In genomic region chr6:54035548-54035947, GRCm38 (mm10) we compare ENCODE assay signal across 22 mouse cellular contexts. TPM values are rescaled to one million over a fixed set of nuclear protein-coding genes. Genes with fewer than 3 reads are reported as not detected.
DNase-seq lines count a peak whose midpoint lies in the region; ATAC-seq lines count a peak whose summit lies in the region.
"Had no signal": no experiment of that assay in that cellular context is flagged by ENCODE, and none has a peak within 500 bp of the region (broad histone marks: within the 10 kb centered on the region; RNA-seq: fewer than 3 reads in every experiment).

No protein-coding gene starts in this region.

- H3K36me3 ChIP-seq in intestine, embryonic 16.5 days (ENCODE audit: control insufficient read depth, insufficient read depth, low read length): no peaks in the 10 kb centered on the region
- no peaks in the 10 kb centered on the region for H3K36me3 ChIP-seq in intestine, embryonic 15.5 days
- no peaks in the 10 kb centered on the region for H3K36me3 ChIP-seq in midbrain, embryonic 13.5 days
- no peaks in the 10 kb centered on the region for H3K36me3 ChIP-seq in midbrain, embryonic 11.5 days (ENCODE audit: control insufficient read depth, insufficient read depth, low read length)
- H3K36me3 ChIP-seq in midbrain, embryonic 14.5 days (ENCODE audit: control insufficient read depth, insufficient read depth, low read length): no peaks in the 10 kb centered on the region
- H3K36me3 ChIP-seq: embryonic facial prominence, embryonic 12.5 days; midbrain, embryonic 15.5 days; neural tube, embryonic 12.5 days had no signal

- no peak for DNase-seq in midbrain, embryonic 11.5 days (ENCODE audit: low spot score, missing footprints)
- DNase-seq in kidney, postnatal 36 days: peak; percentile 75 to 76
- no peak for DNase-seq in frontal cortex, postnatal 14 days (ENCODE audit: low spot score in 2 of 2)
- no peak for DNase-seq in midbrain, embryonic 14.5 days
- DNase-seq: adrenal gland, adult 2 months; cerebellum, adult 11 months; cerebellum, postnatal 10 days; forebrain, postnatal 0 days; layer of hippocampus, adult 9-11 months; lung, postnatal 10 days; right cerebral cortex, postnatal 14 days; spleen, adult 18-20 months had no signal

- no peak overlapping the region for H3K4me3 ChIP-seq in intestine, embryonic 16.5 days (ENCODE audit: low read length)
- H3K4me3 ChIP-seq in intestine, embryonic 15.5 days (replicated peaks): no peak overlapping the region
- H3K4me3 ChIP-seq in midbrain, embryonic 13.5 days (replicated peaks): no peak overlapping the region
- no peak overlapping the region for H3K4me3 ChIP-seq in midbrain, embryonic 11.5 days (ENCODE audit: low read depth, low read length)
- no peak overlapping the region for H3K4me3 ChIP-seq in midbrain, embryonic 14.5 days (replicated peaks; ENCODE audit: low read depth, low read length)
- H3K4me3 ChIP-seq: embryonic facial prominence, embryonic 12.5 days; midbrain, embryonic 15.5 days; neural tube, embryonic 12.5 days had no signal

- WGBS in intestine, embryonic 16.5 days: 71% methylated on average over 3 of the region's 3 CpGs
- 83% methylated on average over 3 of the region's 3 CpGs for WGBS in intestine, embryonic 15.5 days
- 81% methylated on average over 3 of the region's 3 CpGs for WGBS in midbrain, embryonic 13.5 days
- 80% methylated on average over 3 of the region's 3 CpGs for WGBS in midbrain, embryonic 11.5 days
- WGBS in midbrain, embryonic 14.5 days: 84% methylated on average over 3 of the region's 3 CpGs

- no peaks in the 10 kb centered on the region for H3K9me3 ChIP-seq in intestine, embryonic 16.5 days (ENCODE audit: control insufficient read depth, low read length)
- no peaks in the 10 kb centered on the region for H3K9me3 ChIP-seq in intestine, embryonic 15.5 days
- no peaks in the 10 kb centered on the region for H3K9me3 ChIP-seq in midbrain, embryonic 13.5 days
- H3K9me3 ChIP-seq in midbrain, embryonic 11.5 days (ENCODE audit: control insufficient read depth, low read length): no peaks in the 10 kb centered on the region
- no peaks in the 10 kb centered on the region for H3K9me3 ChIP-seq in midbrain, embryonic 14.5 days (ENCODE audit: control insufficient read depth, low read length)
- H3K9me3 ChIP-seq: embryonic facial prominence, embryonic 12.5 days; midbrain, embryonic 15.5 days; neural tube, embryonic 12.5 days had no signal

- H3K4me2 ChIP-seq in intestine, embryonic 16.5 days (ENCODE audit: low read depth, low read length): no peak overlapping the region
- H3K4me2 ChIP-seq in intestine, embryonic 15.5 days (replicated peaks): no peak overlapping the region
- no peak overlapping the region for H3K4me2 ChIP-seq in midbrain, embryonic 13.5 days (replicated peaks)
- H3K4me2 ChIP-seq in midbrain, embryonic 11.5 days: no peak overlapping the region
- H3K4me2 ChIP-seq in midbrain, embryonic 14.5 days (ENCODE audit: low read length): no peak overlapping the region
- H3K4me2 ChIP-seq: embryonic facial prominence, embryonic 12.5 days; heart, embryonic 11.5 days; midbrain, embryonic 15.5 days; neural tube, embryonic 12.5 days had no signal

- H3K9ac ChIP-seq in intestine, embryonic 16.5 days (ENCODE audit: low read depth, low read length): no peak overlapping the region
- H3K9ac ChIP-seq in intestine, embryonic 15.5 days: no peak overlapping the region
- H3K9ac ChIP-seq in midbrain, embryonic 13.5 days (replicated peaks): no peak overlapping the region
- no peak overlapping the region for H3K9ac ChIP-seq in midbrain, embryonic 11.5 days (ENCODE audit: low read length)
- no peak overlapping the region for H3K9ac ChIP-seq in midbrain, embryonic 14.5 days (replicated peaks; ENCODE audit: low read length)
- H3K9ac ChIP-seq: embryonic facial prominence, embryonic 12.5 days; neural tube, embryonic 12.5 days had no signal

- no peaks in the 10 kb centered on the region for H3K27me3 ChIP-seq in intestine, embryonic 16.5 days (replicated peaks; ENCODE audit: control insufficient read depth, insufficient read depth, low read length)
- peaks cover 4% of the 10 kb centered on the region; the same call in 1 of the 2 replicates for H3K27me3 ChIP-seq in intestine, embryonic 15.5 days (replicated peaks)
- peaks cover 11% of the 10 kb centered on the region for H3K27me3 ChIP-seq in midbrain, embryonic 13.5 days
- H3K27me3 ChIP-seq in midbrain, embryonic 11.5 days (ENCODE audit: control insufficient read depth, insufficient read depth, low read length): peaks cover 6% of the 10 kb centered on the region; the same call in 1 of the 2 replicates
- no peaks in the 10 kb centered on the region for H3K27me3 ChIP-seq in midbrain, embryonic 14.5 days (ENCODE audit: control insufficient read depth, insufficient read depth, low read length)
- H3K27me3 ChIP-seq: midbrain, embryonic 15.5 days had no signal

- no peak for ATAC-seq in intestine, embryonic 16.5 days
- no peak for ATAC-seq in intestine, embryonic 15.5 days
- no peak for ATAC-seq in midbrain, embryonic 13.5 days
- ATAC-seq in midbrain, embryonic 11.5 days (ENCODE audit: low FRiP score): no peak
- ATAC-seq in midbrain, embryonic 14.5 days (ENCODE audit: low FRiP score, low TSS enrichment): no peak
- ATAC-seq: forebrain, postnatal 0 days; midbrain, embryonic 15.5 days had no signal

- 0 out of 2 replicates have a peak overlapping the region, but pooled peaks have one; percentile 17 for H3K27ac ChIP-seq in intestine, embryonic 16.5 days (ENCODE audit: low read length)
- no peak overlapping the region for H3K27ac ChIP-seq in intestine, embryonic 15.5 days
- H3K27ac ChIP-seq in midbrain, embryonic 13.5 days: peak overlapping the region; percentile 75; the same call in 1 of the 2 replicates
- H3K27ac ChIP-seq in midbrain, embryonic 11.5 days (ENCODE audit: low read depth, low read length): no peak overlapping the region
- H3K27ac ChIP-seq in midbrain, embryonic 14.5 days (replicated peaks; ENCODE audit: low read depth, low read length): no peak overlapping the region
- H3K27ac ChIP-seq: embryonic facial prominence, embryonic 12.5 days had no signal

- peaks cover 18% of the 10 kb centered on the region for H3K4me1 ChIP-seq in intestine, embryonic 16.5 days (ENCODE audit: control insufficient read depth, insufficient read depth, low read length)
- peaks cover 15% of the 10 kb centered on the region for H3K4me1 ChIP-seq in intestine, embryonic 15.5 days (replicated peaks)
- H3K4me1 ChIP-seq in midbrain, embryonic 13.5 days (replicated peaks): peaks cover 33% of the 10 kb centered on the region
- H3K4me1 ChIP-seq in midbrain, embryonic 11.5 days (ENCODE audit: control insufficient read depth, insufficient read depth, low read length): peaks cover 8% of the 10 kb centered on the region; the same call in 1 of the 2 replicates
- peaks cover 8% of the 10 kb centered on the region for H3K4me1 ChIP-seq in midbrain, embryonic 14.5 days (ENCODE audit: control insufficient read depth, insufficient read depth, low read length)

RNA-seq across cellular contexts. Expression of gene Chn2, which starts 3.8 kb away (rescaled TPM):
- 20.2 and 20.8 TPM in 2 replicates for polyA plus RNA-seq in intestine, embryonic 16.5 days (2015; fragmentation: Nextera tagmentation; extraction: Ambion mirVana)
- polyA plus RNA-seq in intestine, embryonic 15.5 days (2015; fragmentation: Nextera tagmentation; extraction: Ambion mirVana): 19.7 and 20.8 TPM in 2 replicates
- polyA plus RNA-seq in midbrain, embryonic 13.5 days (2015; fragmentation: Nextera tagmentation; extraction: Ambion mirVana): 28.8 and 29.1 TPM in 2 replicates
- polyA plus RNA-seq in midbrain, embryonic 11.5 days (2014; fragmentation: Nextera tagmentation; extraction: Ambion mirVana): 23.2 and 26.0 TPM in 2 replicates
- polyA plus RNA-seq in midbrain, embryonic 14.5 days (2014; fragmentation: Nextera tagmentation; extraction: Ambion mirVana): 32.4 and 40.6 TPM in 2 replicates

RNA-seq across cellular contexts. Expression of gene Cpvl, which starts 57.1 kb away (rescaled TPM):
- polyA plus RNA-seq in intestine, embryonic 16.5 days (2015; fragmentation: Nextera tagmentation; extraction: Ambion mirVana): 0.09 and 0.34 TPM in 2 replicates
- 0.09 and 0.35 TPM in 2 replicates for polyA plus RNA-seq in intestine, embryonic 15.5 days (2015; fragmentation: Nextera tagmentation; extraction: Ambion mirVana)
- 0.13 TPM in 1 of 2 replicates, not detected in the other for polyA plus RNA-seq in midbrain, embryonic 13.5 days (2015; fragmentation: Nextera tagmentation; extraction: Ambion mirVana)
- 0.11 TPM in 1 of 2 replicates, not detected in the other for polyA plus RNA-seq in midbrain, embryonic 11.5 days (2014; fragmentation: Nextera tagmentation; extraction: Ambion mirVana)
- 0.18 TPM in 1 of 2 replicates, not detected in the other for polyA plus RNA-seq in midbrain, embryonic 14.5 days (2014; fragmentation: Nextera tagmentation; extraction: Ambion mirVana)
- polyA plus RNA-seq: adrenal gland, adult 2 months; embryonic facial prominence, embryonic 12.5 days; heart, embryonic 11.5 days; heart, postnatal 0 days; liver, embryonic 16.5 days; midbrain, embryonic 15.5 days; neural tube, embryonic 12.5 days; thymus, postnatal 0 days had no signal

Comparison
In these comparisons a context has a peak if more than half of its experiments do, and no peak if none do; other contexts are left out.
1. H3K27ac ChIP-seq: peak in intestine, embryonic 16.5 days (single experiment) and midbrain, embryonic 13.5 days (single experiment); none in intestine, embryonic 15.5 days (single experiment), midbrain, embryonic 11.5 days (single experiment) and midbrain, embryonic 14.5 days (single experiment).
2. DNase-seq: peak in kidney, postnatal 36 days (2 of 2); none in midbrain, embryonic 11.5 days (single experiment), frontal cortex, postnatal 14 days (0 of 2) and midbrain, embryonic 14.5 days (single experiment).